In the genomic region with DNA sequence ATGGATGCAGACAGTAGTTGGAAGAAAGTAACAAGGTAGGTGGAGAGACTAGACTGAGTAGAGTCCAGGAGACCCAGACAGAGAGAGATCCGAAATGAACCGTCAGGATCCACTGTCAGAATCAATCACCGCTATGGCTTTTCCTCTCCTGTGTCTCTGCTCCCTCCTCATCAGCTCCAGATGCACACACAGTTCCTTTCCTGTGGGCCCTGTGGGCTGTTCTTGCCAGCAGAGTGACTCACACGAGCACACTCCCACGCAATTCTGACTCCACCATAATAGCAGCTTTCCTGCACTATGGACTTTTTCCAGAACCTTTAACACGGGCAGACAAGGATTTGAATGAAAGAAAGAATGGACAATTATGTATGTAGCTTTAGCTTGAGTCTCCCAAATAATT, we compare ENCODE assay signal across 14 mouse cellular contexts. TPM values are rescaled to one million over a fixed set of nuclear protein-coding genes. Genes with fewer than 3 reads are reported as not detected.
A peak's percentile ranks its signal among the peaks of the same experiment; 100 is the strongest.
DNase-seq lines count a peak whose midpoint lies in the region; ATAC-seq and TF ChIP-seq lines count a peak whose summit lies in the region.
"Had no signal": no experiment of that assay in that cellular context is flagged by ENCODE, and none has a peak within 500 bp of the region (broad histone marks: within the 10 kb centered on the region; RNA-seq: fewer than 3 reads in every experiment).

No protein-coding gene starts in this region.

- no peaks in the 10 kb centered on the region for H3K36me3 ChIP-seq in limb, embryonic 15.5 days
- H3K36me3 ChIP-seq in limb, embryonic 10.5 days: no peaks in the 10 kb centered on the region
- H3K36me3 ChIP-seq in midbrain, embryonic 16.5 days (ENCODE audit: control insufficient read depth, insufficient read depth, low read length): no peaks in the 10 kb centered on the region
- H3K36me3 ChIP-seq in lung, postnatal 0 days (ENCODE audit: insufficient read depth, low read length): no peaks in the 10 kb centered on the region
- H3K36me3 ChIP-seq: midbrain, embryonic 12.5 days; stomach, embryonic 15.5 days had no signal

- no peaks in the 10 kb centered on the region for H3K9me3 ChIP-seq in limb, embryonic 15.5 days
- H3K9me3 ChIP-seq in limb, embryonic 10.5 days (replicated peaks): no peaks in the 10 kb centered on the region
- H3K9me3 ChIP-seq in midbrain, embryonic 16.5 days (replicated peaks; ENCODE audit: control insufficient read depth, low read length, poor library complexity, severe bottlenecking): no peaks in the 10 kb centered on the region
- H3K9me3 ChIP-seq in lung, postnatal 0 days (ENCODE audit: low read length): no peaks in the 10 kb centered on the region
- H3K9me3 ChIP-seq: midbrain, embryonic 12.5 days; stomach, embryonic 15.5 days had no signal

- no peak overlapping the region for H3K4me3 ChIP-seq in limb, embryonic 15.5 days
- H3K4me3 ChIP-seq in limb, embryonic 10.5 days: no peak overlapping the region
- no peak overlapping the region for H3K4me3 ChIP-seq in midbrain, embryonic 16.5 days (ENCODE audit: low read depth, low read length)
- no peak overlapping the region for H3K4me3 ChIP-seq in lung, postnatal 0 days (ENCODE audit: low read depth, low read length)
- H3K4me3 ChIP-seq: midbrain, embryonic 12.5 days; stomach, embryonic 15.5 days had no signal

- peaks cover 29% of the 10 kb centered on the region for H3K4me1 ChIP-seq in limb, embryonic 15.5 days
- H3K4me1 ChIP-seq in limb, embryonic 10.5 days: peaks cover 32% of the 10 kb centered on the region
- H3K4me1 ChIP-seq in midbrain, embryonic 16.5 days (ENCODE audit: control insufficient read depth, insufficient read depth, low read length): peaks cover 8% of the 10 kb centered on the region; the same call in 1 of the 2 replicates
- H3K4me1 ChIP-seq in lung, postnatal 0 days (ENCODE audit: insufficient read depth, low read depth, low read length): peaks cover 7% of the 10 kb centered on the region; the same call in 1 of the 2 replicates

- ATAC-seq in limb, embryonic 15.5 days (ENCODE audit: insufficient number of reproducible peaks, low FRiP score, low TSS enrichment, low read depth): no peak
- ATAC-seq in midbrain, embryonic 16.5 days: no peak
- ATAC-seq in lung, postnatal 0 days: no peak
- ATAC-seq: forebrain, embryonic 16.5 days; liver, postnatal 0 days had no signal

- TF ChIP-seq EP300 in lung, postnatal 0 days (IDR thresholded peaks at IDR 0.05): no peak

- 57% methylated on average over 6 of the region's 6 CpGs for WGBS in limb, embryonic 15.5 days
- 92% methylated on average over 6 of the region's 6 CpGs for WGBS in limb, embryonic 10.5 days
- WGBS in midbrain, embryonic 16.5 days: 88% methylated on average over 6 of the region's 6 CpGs
- 66% methylated on average over 6 of the region's 6 CpGs for WGBS in lung, postnatal 0 days

- no peak overlapping the region for H3K4me2 ChIP-seq in limb, embryonic 15.5 days
- H3K4me2 ChIP-seq in midbrain, embryonic 16.5 days (ENCODE audit: low read length): no peak overlapping the region
- no peak overlapping the region for H3K4me2 ChIP-seq in lung, postnatal 0 days (replicated peaks; ENCODE audit: low read depth, low read length)
- H3K4me2 ChIP-seq: midbrain, embryonic 12.5 days; stomach, embryonic 15.5 days had no signal

- peak; percentile 43 for DNase-seq in adrenal gland, adult 2 months
- DNase-seq in adrenal gland, adult 18-20 months (ENCODE audit: low spot score in 2 of 2): no peak
- no peak for DNase-seq in limb, embryonic 10.5 days (ENCODE audit: low spot score)
- DNase-seq in gastrocnemius, postnatal 25 days: peak; percentile 51
- peak; percentile 62 to 74 for DNase-seq in left cerebral cortex, adult 9 months (ENCODE audit: low spot score in 2 of 2)
- no peak for DNase-seq in lung, postnatal 0 days (ENCODE audit: low spot score)
- DNase-seq: kidney, postnatal 4 days; liver, postnatal 0 days had no signal

- H3K27ac ChIP-seq in limb, embryonic 15.5 days: 0 out of 2 replicates have a peak overlapping the region, but pooled peaks have one; percentile 22
- H3K27ac ChIP-seq in limb, embryonic 10.5 days: no peak overlapping the region
- H3K27ac ChIP-seq in midbrain, embryonic 16.5 days (ENCODE audit: low read length): no peak overlapping the region
- H3K27ac ChIP-seq in lung, postnatal 0 days (ENCODE audit: low read length): no peak overlapping the region
- H3K27ac ChIP-seq: midbrain, embryonic 12.5 days; stomach, embryonic 15.5 days had no signal

- no peak overlapping the region for H3K9ac ChIP-seq in limb, embryonic 15.5 days
- H3K9ac ChIP-seq in midbrain, embryonic 16.5 days (ENCODE audit: low read depth, low read length): no peak overlapping the region
- no peak overlapping the region for H3K9ac ChIP-seq in lung, postnatal 0 days (replicated peaks; ENCODE audit: low read depth)
- H3K9ac ChIP-seq: liver, postnatal 0 days; midbrain, embryonic 12.5 days; stomach, embryonic 15.5 days had no signal

- no peaks in the 10 kb centered on the region for H3K27me3 ChIP-seq in limb, embryonic 15.5 days
- no peaks in the 10 kb centered on the region for H3K27me3 ChIP-seq in limb, embryonic 10.5 days (ENCODE audit: low read depth, poor library complexity, severe bottlenecking)
- no peaks in the 10 kb centered on the region for H3K27me3 ChIP-seq in midbrain, embryonic 16.5 days (ENCODE audit: control insufficient read depth, insufficient read depth, low read depth, low read length)
- no peaks in the 10 kb centered on the region for H3K27me3 ChIP-seq in lung, postnatal 0 days (replicated peaks; ENCODE audit: insufficient read depth, low read length)
- H3K27me3 ChIP-seq: stomach, embryonic 15.5 days had no signal

- TF ChIP-seq CTCF in lung, postnatal 0 days (IDR thresholded peaks at IDR 0.05): no peak

RNA-seq across cellular contexts. Expression of a gene that starts 31.8 kb away (rescaled TPM):
- total RNA-seq in adrenal gland, adult 2 months (2021): 100 to 1,000 TPM in 1 of 2 experiments, 10 to 100 TPM in 1; 77.1 to 114 TPM
- polyA plus RNA-seq in adrenal gland, adult 2 months (2012; rRNA removed): 11.5 and 12.5 TPM in 2 replicates
- 100 to 1,000 TPM in 1 of 2 experiments, 10 to 100 TPM in 1; 82.2 to 118 TPM for total RNA-seq in adrenal gland, adult 18-20 months (2021)
- polyA plus RNA-seq in limb, embryonic 15.5 days (2015; fragmentation: Nextera tagmentation; extraction: Ambion mirVana): 136 and 155 TPM in 2 replicates
- polyA plus RNA-seq in limb, embryonic 10.5 days (2016; fragmentation: Nextera tagmentation; extraction: Ambion mirVana): 118 and 128 TPM in 2 replicates
- 100 to 1,000 TPM; 179 to 224 TPM for total RNA-seq in gastrocnemius, postnatal 25 days (2021)
- polyA plus RNA-seq in midbrain, embryonic 16.5 days (2015; fragmentation: Nextera tagmentation; extraction: Ambion mirVana): 66.1 and 66.4 TPM in 2 replicates
- 362 and 383 TPM in 2 replicates for polyA plus RNA-seq in lung, postnatal 0 days (2015; fragmentation: Nextera tagmentation; extraction: Ambion mirVana)
- total RNA-seq: neutrophil, adult 5-6 weeks had no signal

Comparison
In these comparisons a context has a peak if more than half of its experiments do, and no peak if none do; other contexts are left out.
1. DNase-seq: peak in adrenal gland, adult 2 months (single experiment), gastrocnemius, postnatal 25 days (single experiment) and left cerebral cortex, adult 9 months (2 of 2); none in adrenal gland, adult 18-20 months (0 of 2), limb, embryonic 10.5 days (single experiment) and lung, postnatal 0 days (single experiment).